Mouse (Mus musculus) heart, adult 2 months (tissue): ENCODE measurements around the gene Tmprss9. TPM values are rescaled to one million over a fixed set of nuclear protein-coding genes. Genes with fewer than 3 reads are reported as not detected.

Experiments
- DNase-seq, 2 experiments: peaks; one replicate each; pipeline ENCODE4 v3.0.0; 2021
- H3K27ac ChIP-seq: fragments of 200-600 bp; 2 replicates; pipeline ENCODE4 v1.8.1; 2022
- H3K27me3 ChIP-seq: fragments of 200-500 bp; 2 replicates; pipeline ENCODE4 v1.6.1; 2012; ENCODE audit warnings: mild to moderate bottlenecking, low read length, inconsistent platforms, mixed read lengths; ENCODE audit not compliant: control insufficient read depth, insufficient read depth
- H3K36me3 ChIP-seq: fragments of 200-500 bp; 2 replicates; pipeline ENCODE4 v1.6.1; 2012; ENCODE audit warnings: low read length, inconsistent platforms; ENCODE audit not compliant: control insufficient read depth, insufficient read depth
- H3K4me1 ChIP-seq: fragments of 200-500 bp; 2 replicates; pipeline ENCODE4 v1.6.1; 2011; ENCODE audit warnings: low read length; ENCODE audit not compliant: control insufficient read depth, insufficient read depth
- H3K4me3 ChIP-seq: fragments of 200-600 bp; 2 replicates; pipeline ENCODE4 v1.8.1; 2022
- H3K79me2 ChIP-seq: fragments of 200-500 bp; replicated peaks from 2 replicates; pipeline ENCODE4 v1.6.1; 2012; ENCODE audit warnings: mild to moderate bottlenecking, inconsistent platforms, low read length, moderate library complexity, mixed read lengths; ENCODE audit not compliant: control insufficient read depth, insufficient read depth
- H3K9ac ChIP-seq: fragments of 200-500 bp; 2 replicates; pipeline ENCODE4 v1.6.1; 2012; ENCODE audit warnings: low read depth, mild to moderate bottlenecking, control low read depth, inconsistent platforms, low read length, mixed read lengths
- CTCF ChIP-seq: fragments of 200-600 bp; IDR thresholded peaks from 2 replicates; pipeline ENCODE4 v1.8.1; 2022; ENCODE audit warnings: antibody characterized with exemption, mild to moderate bottlenecking, moderate library complexity
- EP300 ChIP-seq: fragments of 200-500 bp; IDR thresholded peaks from 2 replicates; pipeline ENCODE4 v1.6.1; 2011; ENCODE audit warnings: low read depth, low read length, control low read depth; ENCODE audit not compliant: insufficient read depth
- POLR2A ChIP-seq: fragments of 200-500 bp; IDR thresholded peaks from 2 replicates; pipeline ENCODE4 v1.6.1; 2011; ENCODE audit warnings: mild to moderate bottlenecking, low read depth, low read length, control low read depth; ENCODE audit not compliant: insufficient read depth
- WGBS: fragments of 180-500 bp; shearing (Covaris S2); methylation state at CpG from one replicate; pipeline ENCODE4 v1.1.7; 2018; 5-methylcytosine and 5-hydroxymethylcytosine counted together
- intact Hi-C: fragments of 180-260 bp; cut with DNase I; formaldehyde crosslinking; loops from one replicate; pipeline ENCODE4 v1.15.1; 2025
- polyA plus RNA-seq: library from polyadenylated mRNA; depleted of rRNA; stranded (reverse); fragments of >200 nt; gene quantifications from 2 replicates; pipeline ENCODE4 v1.2.3, GENCODE M21; 2012
- total RNA-seq, 2 experiments: library from RNA; stranded (reverse); gene quantifications; 2 replicates each; pipeline ENCODE4 v1.2.3; 2021

Gene Tmprss9
- total and polyA plus RNA-seq, 3 experiments: 0.02 TPM; not detected in 2

DNA sequence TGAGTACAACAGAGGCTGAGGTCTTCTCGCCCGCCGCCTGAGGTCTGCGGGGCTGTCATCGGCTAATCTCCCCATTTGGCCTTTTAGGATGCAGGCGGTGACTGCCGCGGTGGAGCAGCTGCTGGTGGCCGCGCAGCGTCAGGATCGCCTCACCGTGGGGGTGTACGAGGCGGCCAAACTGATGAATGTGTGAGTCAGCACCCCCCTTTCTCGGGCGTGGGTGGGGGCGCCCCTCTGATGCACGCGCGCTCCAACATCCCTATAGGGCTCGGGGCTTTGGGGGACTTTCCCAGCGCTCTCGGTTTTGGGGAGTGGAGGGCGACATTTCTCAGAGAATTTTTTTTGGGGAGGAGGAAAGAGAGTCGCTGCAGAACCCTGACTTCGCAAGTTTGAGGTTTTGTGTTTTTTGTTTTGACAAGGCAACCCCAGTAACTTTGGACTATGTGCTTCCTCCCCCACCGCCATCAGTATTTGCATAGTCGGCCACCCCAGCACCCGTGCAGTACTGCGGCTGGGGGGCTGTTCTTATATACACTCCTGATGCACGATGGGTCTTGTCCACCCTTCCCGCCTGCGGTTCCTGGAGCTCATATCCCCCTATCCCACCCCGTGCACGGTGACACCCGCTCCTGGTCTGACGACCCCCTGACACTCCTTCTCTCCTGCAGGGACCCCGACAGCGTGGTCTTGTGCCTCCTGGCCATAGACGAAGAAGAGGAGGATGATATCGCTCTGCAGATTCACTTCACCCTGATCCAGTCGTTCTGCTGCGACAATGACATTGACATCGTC, 58.9 kb downstream of the Tmprss9 start:
- no peaks in the 10 kb centered on the region; the same call in 1 of the 2 replicates for H3K27me3 ChIP-seq
- H3K4me3 ChIP-seq: peak overlapping the region; percentile 66
- H3K9ac ChIP-seq: peak overlapping the region; percentile 96
- no peaks in the 10 kb centered on the region for H3K79me2 ChIP-seq
- DNase-seq: peak; percentile 62 to 71
- no peak for TF ChIP-seq POLR2A
- no peak for TF ChIP-seq EP300
- intact Hi-C loops: no loop called here
- H3K36me3 ChIP-seq: no peaks in the 10 kb centered on the region
- H3K27ac ChIP-seq: peak overlapping the region; percentile 94
- WGBS: 2% methylated on average over 45 of the region's 45 CpGs
- H3K4me1 ChIP-seq: peaks cover 7% of the 10 kb centered on the region

DNA sequence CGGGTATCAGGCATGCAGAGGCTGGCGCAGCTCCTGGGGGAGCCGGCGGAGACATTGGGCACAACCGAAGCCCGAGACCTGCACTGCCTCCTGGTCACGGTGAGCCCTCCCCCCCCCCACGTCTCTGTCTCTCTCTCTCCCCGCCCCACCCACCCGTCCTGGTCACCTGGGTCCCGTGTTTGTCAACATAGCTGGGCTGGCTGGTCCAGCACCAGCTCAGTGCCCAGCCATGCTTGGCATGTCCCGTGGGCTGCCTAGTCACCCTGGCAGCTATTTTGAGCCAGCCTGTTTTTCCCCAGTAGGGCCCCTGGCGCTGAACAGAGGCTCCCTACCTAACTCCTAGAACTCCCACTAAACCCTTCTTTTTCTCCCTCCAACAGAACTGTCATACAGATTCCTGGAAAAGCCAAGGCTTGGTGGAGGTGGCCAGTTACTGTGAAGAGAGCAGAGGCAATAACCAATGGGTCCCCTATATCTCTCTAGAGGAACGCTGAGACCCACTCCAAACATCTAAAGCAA, 59.6 kb downstream of the Tmprss9 start:
- Histone ChIP-seq H3K4me3 (peak overlapping the region; percentile 66), H3K9ac (peak overlapping the region; percentile 96), H3K79me2 (no peaks in the 10 kb centered on the region), H3K27me3 (no peaks in the 10 kb centered on the region; the same call in 1 of the 2 replicates), H3K27ac (peak overlapping the region; percentile 94), H3K4me1 (peaks cover 10% of the 10 kb centered on the region), H3K36me3 (no peaks in the 10 kb centered on the region)
- TF ChIP-seq EP300 (0 out of 2 replicates have a peak, but pooled peaks have one; percentile 37), CTCF (no peak), POLR2A (peak; percentile 18; the same call in 1 of the 2 replicates)
- intact Hi-C loops: no loop called here
- WGBS: 29% methylated on average over 14 of the region's 14 CpGs
- DNase-seq: peak in 1 of 2 experiments; percentile 78

DNA sequence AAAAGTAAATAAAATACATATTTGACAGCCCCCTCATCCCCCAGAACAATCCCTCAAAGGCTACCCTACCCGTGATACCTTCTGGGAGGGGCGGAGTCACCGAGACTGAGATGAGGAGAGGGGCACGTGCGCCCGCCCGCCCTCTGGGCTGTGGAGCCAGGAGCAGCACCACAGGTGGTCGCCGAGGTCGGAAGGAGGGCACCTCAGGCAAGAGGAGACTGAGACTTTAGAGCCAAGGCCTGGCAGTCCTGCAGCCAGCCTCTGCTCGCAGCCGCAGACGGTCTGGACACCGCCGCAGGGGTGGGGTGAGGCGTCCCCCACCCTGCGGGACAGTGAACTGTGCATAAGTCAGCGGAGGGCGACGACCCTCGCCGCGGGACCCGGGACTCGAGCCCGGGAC, 60.0 kb downstream of the Tmprss9 start:
- intact Hi-C loops: no loop called here
- WGBS: 20% methylated on average over 26 of the region's 26 CpGs
- peak overlapping the region; percentile 25 for H3K9ac ChIP-seq
- DNase-seq: peak in 1 of 2 experiments; percentile 20
- H3K27me3 ChIP-seq: no peaks in the 10 kb centered on the region; the same call in 1 of the 2 replicates
- peaks cover 10% of the 10 kb centered on the region for H3K4me1 ChIP-seq
- TF ChIP-seq EP300: no peak
- H3K79me2 ChIP-seq: no peaks in the 10 kb centered on the region
- no peaks in the 10 kb centered on the region for H3K36me3 ChIP-seq
- peak overlapping the region; percentile 83 for H3K27ac ChIP-seq
- peak overlapping the region; percentile 9; the same call in 1 of the 2 replicates for H3K4me3 ChIP-seq

DNA sequence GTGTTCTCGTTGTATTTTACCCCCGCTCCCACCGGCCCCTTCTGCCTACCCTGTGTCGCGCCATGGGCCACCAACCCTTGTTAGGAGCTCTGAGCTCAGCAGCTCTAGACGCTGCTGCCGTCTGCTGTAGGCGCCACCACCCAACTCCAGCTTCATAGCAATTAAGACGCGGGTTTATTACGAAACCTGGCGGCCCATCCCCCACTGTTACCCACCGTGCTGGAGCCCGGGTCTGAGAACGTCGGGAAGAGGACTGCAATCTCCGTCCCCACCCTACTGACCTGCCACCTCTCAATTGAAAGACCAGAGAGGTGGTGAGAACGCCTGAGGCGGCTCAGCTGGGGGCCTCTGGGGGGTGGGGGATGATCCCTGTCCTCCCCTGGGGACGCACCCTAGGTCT, 60.6 kb downstream of the Tmprss9 start:
- H3K4me1 ChIP-seq: peaks cover 15% of the 10 kb centered on the region
- H3K79me2 ChIP-seq: no peaks in the 10 kb centered on the region
- TF ChIP-seq POLR2A (no peak), CTCF (no peak), EP300 (no peak)
- intact Hi-C loops: no loop called here
- WGBS: 10% methylated on average over 20 of the region's 20 CpGs
- peak overlapping the region; percentile 37 for H3K4me3 ChIP-seq
- no peak overlapping the region; the same call in 1 of the 2 replicates for H3K27ac ChIP-seq
- H3K9ac ChIP-seq: peak overlapping the region; percentile 1; the same call in 1 of the 2 replicates
- H3K27me3 ChIP-seq: no peaks in the 10 kb centered on the region; the same call in 1 of the 2 replicates
- peak; percentile 45 to 58 for DNase-seq
- no peaks in the 10 kb centered on the region for H3K36me3 ChIP-seq

DNA sequence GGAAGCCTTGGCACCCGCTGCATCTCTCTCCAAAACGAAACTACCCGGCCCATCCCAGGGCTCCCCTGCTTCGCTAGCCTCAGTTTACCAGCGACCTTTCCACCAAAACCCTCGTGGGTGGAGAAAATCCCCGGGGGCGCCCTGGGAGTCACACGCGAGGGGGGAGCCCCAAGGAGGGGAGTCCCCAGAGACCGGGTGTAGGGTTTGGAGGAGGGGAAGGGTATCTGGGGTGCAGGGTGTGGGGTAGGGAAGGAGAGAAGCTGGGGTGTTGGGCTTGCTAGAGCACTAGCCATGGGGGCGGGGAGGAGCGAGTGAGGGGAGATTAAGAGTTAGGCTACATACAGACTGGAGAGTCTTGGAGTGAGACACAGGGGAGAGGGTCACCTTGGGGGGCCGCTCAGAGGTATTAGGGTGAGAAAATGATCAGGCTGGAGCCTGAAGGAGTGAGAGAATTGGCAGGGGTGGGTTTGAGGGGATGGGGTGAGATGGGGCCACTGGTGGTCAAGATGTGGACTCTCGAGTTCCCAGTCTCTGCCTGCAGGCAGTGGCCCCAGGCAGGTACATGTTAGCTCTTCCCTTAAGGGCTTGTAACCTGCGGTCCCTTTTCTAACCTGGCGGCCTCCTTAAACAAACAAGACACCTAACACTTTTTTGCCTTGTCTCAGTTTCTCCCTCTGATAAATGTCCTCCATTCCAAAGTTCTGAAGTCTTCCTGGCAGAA, 61.2 kb downstream of the Tmprss9 start:
- DNase-seq: peak; percentile 39 to 45
- TF ChIP-seq CTCF: no peak
- no peak for TF ChIP-seq POLR2A
- no peak for TF ChIP-seq EP300
- no peaks in the 10 kb centered on the region for H3K79me2 ChIP-seq
- WGBS: 9% methylated on average over 17 of the region's 17 CpGs
- no peak overlapping the region; the same call in 1 of the 2 replicates for H3K27ac ChIP-seq
- intact Hi-C loops: no loop called here
- no peaks in the 10 kb centered on the region for H3K36me3 ChIP-seq
- H3K27me3 ChIP-seq: no peaks in the 10 kb centered on the region; the same call in 1 of the 2 replicates
- H3K4me1 ChIP-seq: peaks cover 19% of the 10 kb centered on the region
- peak overlapping the region; percentile 37 for H3K4me3 ChIP-seq
- peak overlapping the region; percentile 21 for H3K9ac ChIP-seq
